14 mouse cellular contexts compared by ENCODE assay signal in the genomic region with DNA sequence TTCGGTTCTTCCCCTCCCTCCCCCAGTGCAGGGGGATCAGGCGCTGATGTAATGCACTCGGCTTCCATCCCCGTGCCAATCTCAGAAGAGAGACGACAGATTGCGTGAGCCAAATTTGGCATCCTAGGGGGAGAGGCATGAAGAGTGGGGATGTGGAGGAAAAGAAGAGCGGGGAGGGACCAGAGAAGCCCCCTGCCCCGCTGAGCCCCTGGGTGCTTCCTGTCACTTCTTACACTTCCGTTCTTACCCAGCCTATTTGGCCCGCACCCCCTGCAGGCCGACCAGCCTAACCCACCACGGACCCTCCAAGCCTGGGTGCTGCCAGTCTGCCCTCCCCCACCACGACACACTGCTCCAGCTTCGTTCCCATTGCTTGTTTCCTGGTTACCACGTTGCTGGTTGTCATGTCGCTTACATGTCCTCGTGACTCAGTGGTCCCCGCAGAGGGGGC. TPM values are rescaled to one million over a fixed set of nuclear protein-coding genes. Genes with fewer than 3 reads are reported as not detected.
DNase-seq lines count a peak whose midpoint lies in the region; ATAC-seq and TF ChIP-seq lines count a peak whose summit lies in the region.
"Had no signal": no experiment of that assay in that cellular context is flagged by ENCODE, and none has a peak within 500 bp of the region (broad histone marks: within the 10 kb centered on the region; RNA-seq: fewer than 3 reads in every experiment).

No protein-coding gene starts in this region.

- peaks cover 81% of the 10 kb centered on the region for H3K27me3 ChIP-seq in heart, embryonic 15.5 days
- H3K27me3 ChIP-seq in kidney, adult 2 months (replicated peaks; ENCODE audit: control insufficient read depth, insufficient read depth, low read length), result peaks cover 5% of the 10 kb centered on the region; the same call in 1 of the 2 replicates

- intact Hi-C loops in heart, postnatal 36 days (cut with DNase I), result no loop called here

- TF ChIP-seq CTCF in cortical plate, adult 2 months (IDR thresholded peaks at IDR 0.05; ENCODE audit: extremely low read depth, insufficient read depth, low read length), result no peak
- TF ChIP-seq CTCF in olfactory bulb, adult 2 months (IDR thresholded peaks at IDR 0.05; ENCODE audit: insufficient read depth, low read depth, low read length), result no peak
- no peak for TF ChIP-seq CTCF in kidney, adult 2 months (conservative IDR thresholded peaks at IDR 0.05; ENCODE audit: insufficient read depth, insufficient read length, low read depth, low read length)

- peaks cover 55% of the 10 kb centered on the region for H3K4me1 ChIP-seq in heart, embryonic 15.5 days (replicated peaks)
- peaks cover 3% of the 10 kb centered on the region for H3K4me1 ChIP-seq in cortical plate, adult 2 months (ENCODE audit: control insufficient read depth, insufficient read depth, low read length)
- H3K4me1 ChIP-seq in olfactory bulb, adult 2 months (ENCODE audit: control insufficient read depth, insufficient read depth, low read length), result peaks cover 62% of the 10 kb centered on the region
- H3K4me1 ChIP-seq in kidney, adult 2 months (ENCODE audit: control insufficient read depth, insufficient read depth, low read length), result peaks cover 2% of the 10 kb centered on the region; the same call in 1 of the 2 replicates

- no peak overlapping the region for H3K4me3 ChIP-seq in heart, embryonic 15.5 days
- H3K4me3 ChIP-seq in cortical plate, adult 2 months (ENCODE audit: insufficient read depth, low read length), result peak overlapping the region; percentile 93
- peak overlapping the region; percentile 60 for H3K4me3 ChIP-seq in olfactory bulb, adult 2 months (ENCODE audit: insufficient read depth, low read depth, low read length)
- H3K4me3 ChIP-seq in kidney, adult 2 months (ENCODE audit: insufficient read depth, low read depth, low read length), result no peak overlapping the region
- H3K4me3 ChIP-seq: lung, embryonic 15.5 days; midbrain, embryonic 12.5 days; neural tube, embryonic 12.5 days had no signal

- no peak overlapping the region for H3K27ac ChIP-seq in heart, embryonic 15.5 days
- H3K27ac ChIP-seq in cortical plate, adult 2 months (ENCODE audit: insufficient read depth, low read length), result peak overlapping the region; percentile 9; the same call in 1 of the 2 replicates
- peak overlapping the region; percentile 97 for H3K27ac ChIP-seq in olfactory bulb, adult 2 months (ENCODE audit: insufficient read depth, low read depth, low read length)
- H3K27ac ChIP-seq in kidney, adult 2 months (ENCODE audit: insufficient read depth, low read depth, low read length), result no peak overlapping the region
- H3K27ac ChIP-seq: lung, embryonic 15.5 days; midbrain, embryonic 12.5 days; neural tube, embryonic 12.5 days had no signal

- DNase-seq in heart, postnatal 36 days, result no peak
- DNase-seq in layer of hippocampus, adult 18-20 months (ENCODE audit: low spot score in 2 of 2), result peak; percentile 85 to 88
- DNase-seq in urinary bladder, adult 18-20 months (ENCODE audit: low spot score in 2 of 2), result no peak
- no peak for DNase-seq in kidney, adult 2 months
- DNase-seq: kidney, postnatal 10 days; liver had no signal

- H3K9ac ChIP-seq in heart, embryonic 15.5 days, result no peak overlapping the region
- H3K9ac ChIP-seq: lung, embryonic 15.5 days; midbrain, embryonic 12.5 days; neural tube, embryonic 12.5 days had no signal

- no peaks in the 10 kb centered on the region for H3K36me3 ChIP-seq in heart, embryonic 15.5 days
- no peaks in the 10 kb centered on the region for H3K36me3 ChIP-seq in kidney, adult 2 months (ENCODE audit: control insufficient read depth, insufficient read depth, low read length)
- H3K36me3 ChIP-seq: lung, embryonic 15.5 days; midbrain, embryonic 12.5 days; neural tube, embryonic 12.5 days had no signal

- ATAC-seq in heart, embryonic 15.5 days (replicated peaks; ENCODE audit: insufficient number of reproducible peaks, insufficient read depth, low FRiP score, low read depth), result no peak

- H3K4me2 ChIP-seq in heart, embryonic 15.5 days, result peak overlapping the region; percentile 44
- H3K4me2 ChIP-seq: lung, embryonic 15.5 days; midbrain, embryonic 12.5 days; neural tube, embryonic 12.5 days had no signal

- H3K9me3 ChIP-seq in heart, embryonic 15.5 days (replicated peaks), result no peaks in the 10 kb centered on the region
- H3K9me3 ChIP-seq: lung, embryonic 15.5 days; midbrain, embryonic 12.5 days; neural tube, embryonic 12.5 days had no signal

- TF ChIP-seq POLR2A in cortical plate, adult 2 months (IDR thresholded peaks at IDR 0.05; ENCODE audit: extremely low read depth, insufficient read depth, low read length), result no peak
- TF ChIP-seq POLR2A in olfactory bulb, adult 2 months (IDR thresholded peaks at IDR 0.05; ENCODE audit: insufficient read depth, low read depth, low read length), result no peak
- TF ChIP-seq POLR2A in kidney, adult 2 months (IDR thresholded peaks at IDR 0.05; ENCODE audit: low read depth, low read length), result no peak

- 18% methylated on average over 17 of the region's 18 CpGs for WGBS in heart, embryonic 15.5 days
- WGBS in olfactory bulb, adult 2 months, result 5% methylated on average over 18 of the region's 18 CpGs
- 27% methylated on average over 18 of the region's 18 CpGs for WGBS in kidney, adult 2 months

RNA-seq across cellular contexts. Expression of a gene that starts 2.1 kb away (rescaled TPM):
- polyA plus RNA-seq in heart, embryonic 15.5 days (2015; fragmentation: Nextera tagmentation; extraction: Ambion mirVana), result 0.20 and 0.34 TPM in 2 replicates
- under 1 TPM in 1 of 2 experiments, not detected in 1; 0.11 TPM for total RNA-seq in heart, postnatal 36 days (2021)
- polyA plus RNA-seq in cortical plate, adult 2 months (2012; rRNA removed), result 115 and 120 TPM in 2 replicates
- total RNA-seq in layer of hippocampus, adult 18-20 months (2021), result 10 to 100 TPM; 87.2 to 88.5 TPM
- polyA plus RNA-seq in olfactory bulb, adult 2 months (2012; ENCODE audit: insufficient read depth, insufficient read length, low replicate concordance, missing spikeins), result 142 TPM in 1 of 2 replicates, not detected in the other
- 0.05 and 0.08 TPM in 2 replicates for polyA plus RNA-seq in kidney, adult 2 months (2012; rRNA removed)
- total RNA-seq: CH12.LX; granulocyte monocyte progenitor cell, adult 5-6 weeks had no signal
- polyA plus RNA-seq: midbrain, embryonic 12.5 days; neural tube, embryonic 12.5 days had no signal

RNA-seq across cellular contexts. Expression of a gene that starts 13.3 kb away (rescaled TPM):
- 62.9 and 83.1 TPM in 2 replicates for polyA plus RNA-seq in heart, embryonic 15.5 days (2015; fragmentation: Nextera tagmentation; extraction: Ambion mirVana)
- 1 to 10 TPM; 6.5 to 7.2 TPM for total RNA-seq in heart, postnatal 36 days (2021)
- 1.3 and 1.4 TPM in 2 replicates for polyA plus RNA-seq in cortical plate, adult 2 months (2012; rRNA removed)
- total RNA-seq in layer of hippocampus, adult 18-20 months (2021), result under 1 TPM; 0.45 to 0.53 TPM
- polyA plus RNA-seq in olfactory bulb, adult 2 months (2012; ENCODE audit: insufficient read depth, insufficient read length, low replicate concordance, missing spikeins), result not detected in 2 replicates
- polyA plus RNA-seq in kidney, adult 2 months (2012; rRNA removed), result 5.9 and 7.8 TPM in 2 replicates
- total RNA-seq: granulocyte monocyte progenitor cell, adult 5-6 weeks had no signal

RNA-seq across cellular contexts. Expression of a gene that starts 43.6 kb away (rescaled TPM):
- 28.5 and 34.2 TPM in 2 replicates for polyA plus RNA-seq in heart, embryonic 15.5 days (2015; fragmentation: Nextera tagmentation; extraction: Ambion mirVana)
- 10 to 100 TPM; 84.7 to 86.5 TPM for total RNA-seq in heart, postnatal 36 days (2021)
- polyA plus RNA-seq in cortical plate, adult 2 months (2012; rRNA removed), result 416 and 445 TPM in 2 replicates
- total RNA-seq in layer of hippocampus, adult 18-20 months (2021), result 100 to 1,000 TPM; 277 to 299 TPM
- 399 and 583 TPM in 2 replicates for polyA plus RNA-seq in olfactory bulb, adult 2 months (2012; ENCODE audit: insufficient read depth, insufficient read length, low replicate concordance, missing spikeins)
- 148 and 160 TPM in 2 replicates for polyA plus RNA-seq in kidney, adult 2 months (2012; rRNA removed)

RNA-seq across cellular contexts. Expression of a gene that starts 47.5 kb away (rescaled TPM):
- polyA plus RNA-seq in heart, embryonic 15.5 days (2015; fragmentation: Nextera tagmentation; extraction: Ambion mirVana), result 74.9 and 81.9 TPM in 2 replicates
- total RNA-seq in heart, postnatal 36 days (2021), result 10 to 100 TPM; 55.8 to 60.5 TPM
- polyA plus RNA-seq in cortical plate, adult 2 months (2012; rRNA removed), result 185 and 194 TPM in 2 replicates
- 100 to 1,000 TPM in 1 of 2 experiments, 10 to 100 TPM in 1; 95.9 to 109 TPM for total RNA-seq in layer of hippocampus, adult 18-20 months (2021)
- polyA plus RNA-seq in olfactory bulb, adult 2 months (2012; ENCODE audit: insufficient read depth, insufficient read length, low replicate concordance, missing spikeins), result not detected in 2 replicates
- 31.5 and 34.9 TPM in 2 replicates for polyA plus RNA-seq in kidney, adult 2 months (2012; rRNA removed)

Comparison
In these comparisons a context has a peak if more than half of its experiments do, and no peak if none do; other contexts are left out.
1. H3K27ac ChIP-seq: peak in cortical plate, adult 2 months (single experiment) and olfactory bulb, adult 2 months (single experiment); none in heart, embryonic 15.5 days (single experiment) and kidney, adult 2 months (single experiment).
2. H3K4me3 ChIP-seq: peak in cortical plate, adult 2 months (single experiment) and olfactory bulb, adult 2 months (single experiment); none in heart, embryonic 15.5 days (single experiment) and kidney, adult 2 months (single experiment).
3. DNase-seq: peak in layer of hippocampus, adult 18-20 months (2 of 2); none in heart, postnatal 36 days (0 of 2), urinary bladder, adult 18-20 months (0 of 2) and kidney, adult 2 months (single experiment).
4. RNA of a gene that starts 2.1 kb away (polyA plus RNA-seq): 142 TPM in olfactory bulb, adult 2 months and 115 to 120 TPM in cortical plate, adult 2 months; 0.20 to 0.34 TPM in heart, embryonic 15.5 days and 0.05 to 0.08 TPM in kidney, adult 2 months; every median in the first group is over 10 times any median in the second.